Mouse (Mus musculus) cortical plate, adult 2 months (tissue): Measurements from ENCODE around the gene Klhl11. TPM values are rescaled to one million over a fixed set of nuclear protein-coding genes. Genes with fewer than 3 reads are reported as not detected.

Experiments used
- H3K27ac ChIP-seq: fragments of 200-500 bp; 2 replicates; pipeline ENCODE4 v1.5.1; 2012; ENCODE audit warnings: low read length, control low read depth, inconsistent platforms; ENCODE audit not compliant: insufficient read depth
- H3K4me1 ChIP-seq: fragments of 200-500 bp; 2 replicates; pipeline ENCODE4 v1.6.1; 2011; ENCODE audit warnings: low read length; ENCODE audit not compliant: control insufficient read depth, insufficient read depth
- H3K4me3 ChIP-seq: fragments of 200-500 bp; 2 replicates; pipeline ENCODE4 v1.5.1; 2011; ENCODE audit warnings: mild to moderate bottlenecking, low read length, control low read depth; ENCODE audit not compliant: insufficient read depth
- CTCF ChIP-seq: fragments of 200-500 bp; IDR thresholded peaks from 2 replicates; pipeline ENCODE4 v1.5.1; 2011; ENCODE audit warnings: mild to moderate bottlenecking, control low read depth, low read length; ENCODE audit not compliant: insufficient read depth; ENCODE audit errors: extremely low read depth
- POLR2A ChIP-seq: fragments of 200-500 bp; IDR thresholded peaks from 2 replicates; pipeline ENCODE4 v1.6.1; 2011; ENCODE audit warnings: mild to moderate bottlenecking, low read length, control low read depth; ENCODE audit not compliant: insufficient read depth; ENCODE audit errors: extremely low read depth
- polyA plus RNA-seq: library from polyadenylated mRNA; depleted of rRNA; stranded (reverse); fragments of >200 nt; gene quantifications from 2 replicates; pipeline ENCODE4 v1.2.3, GENCODE M21; 2012

Klhl11 gene
- polyA plus RNA-seq, 1 experiment, result 13.8 TPM

DNA sequence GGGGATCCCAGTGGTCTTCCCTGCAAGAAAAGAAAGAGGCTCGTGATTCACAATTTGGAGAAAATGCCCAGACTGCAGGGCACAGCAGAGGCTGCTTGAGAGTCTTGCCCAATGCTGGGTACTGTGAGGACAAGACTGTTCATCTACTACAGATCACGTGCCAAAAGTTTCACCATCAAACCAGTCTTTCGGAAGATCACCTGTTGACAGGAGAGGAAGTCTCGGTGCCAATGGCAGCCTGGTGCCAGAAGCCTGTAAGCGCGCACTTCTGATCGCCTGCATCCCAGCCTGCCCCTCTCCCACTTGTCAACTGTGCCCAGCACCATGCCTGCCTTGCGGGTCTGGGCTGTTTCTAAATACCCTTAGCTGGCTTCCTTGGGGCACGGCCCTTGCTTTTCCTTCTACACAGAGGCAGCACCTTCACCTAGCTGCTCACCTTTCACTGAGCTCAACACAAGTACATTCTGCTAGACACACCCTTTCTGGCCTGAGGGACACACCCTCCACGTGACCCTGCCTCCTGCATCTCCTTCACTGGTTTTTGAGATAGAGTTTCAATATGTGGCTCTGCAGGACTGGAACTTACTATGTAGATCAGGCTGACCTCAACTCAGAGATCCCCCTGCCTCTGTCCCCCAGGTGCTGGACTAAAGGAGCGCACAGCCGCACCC lies 32.6 kb upstream of the Klhl11 start:
- Histone ChIP-seq H3K4me3 (no peak overlapping the region), H3K4me1 (no peaks in the 10 kb centered on the region), H3K27ac (no peak overlapping the region)
- no peak for TF ChIP-seq POLR2A
- no peak for TF ChIP-seq CTCF

DNA sequence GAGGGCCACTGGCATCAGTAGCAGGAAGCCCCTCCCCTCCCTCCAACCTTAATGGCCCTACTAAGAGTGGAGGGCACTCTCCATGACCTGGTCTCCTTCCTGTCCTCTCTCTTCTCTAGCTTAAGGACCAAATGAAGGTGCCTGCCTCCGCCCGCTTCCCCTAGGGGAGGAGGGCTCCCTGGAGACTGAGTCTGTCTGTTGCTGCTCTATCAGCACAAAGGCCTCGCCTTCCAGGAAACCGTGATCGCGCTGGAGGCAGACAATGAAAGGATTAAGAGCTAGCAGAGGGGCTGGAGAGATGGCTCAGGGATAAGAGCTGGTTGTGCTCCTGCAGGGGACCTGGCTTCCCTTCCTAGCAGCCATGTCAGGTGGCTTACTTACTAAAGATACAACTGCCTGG lies 28.8 kb upstream of the Klhl11 start:
- no peak for TF ChIP-seq POLR2A
- no peak for TF ChIP-seq CTCF
- Histone ChIP-seq H3K4me3 (no peak overlapping the region), H3K27ac (no peak overlapping the region), H3K4me1 (no peaks in the 10 kb centered on the region)

DNA sequence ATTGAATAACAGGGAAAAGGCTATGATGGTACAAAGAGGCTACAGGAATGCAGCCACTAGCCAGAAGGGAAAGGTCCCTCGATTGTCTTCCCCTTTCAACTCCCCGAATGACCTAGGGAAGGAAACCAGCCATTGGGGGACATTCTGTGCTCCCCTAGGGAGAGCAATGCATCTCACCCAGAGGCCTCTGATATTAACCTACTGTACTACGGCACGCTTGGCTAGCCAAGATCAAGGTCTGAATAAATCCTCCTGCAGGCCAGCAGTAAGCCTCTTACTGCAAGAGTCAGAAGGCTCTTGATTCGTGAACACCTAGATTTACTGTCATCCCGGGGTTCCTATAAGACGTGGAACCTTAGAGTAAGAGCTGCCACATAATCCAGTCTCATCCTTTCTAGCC lies 28.1 kb upstream of the Klhl11 start:
- Histone ChIP-seq H3K4me1 (no peaks in the 10 kb centered on the region), H3K4me3 (no peak overlapping the region), H3K27ac (no peak overlapping the region)
- no peak for TF ChIP-seq POLR2A
- no peak for TF ChIP-seq CTCF

DNA sequence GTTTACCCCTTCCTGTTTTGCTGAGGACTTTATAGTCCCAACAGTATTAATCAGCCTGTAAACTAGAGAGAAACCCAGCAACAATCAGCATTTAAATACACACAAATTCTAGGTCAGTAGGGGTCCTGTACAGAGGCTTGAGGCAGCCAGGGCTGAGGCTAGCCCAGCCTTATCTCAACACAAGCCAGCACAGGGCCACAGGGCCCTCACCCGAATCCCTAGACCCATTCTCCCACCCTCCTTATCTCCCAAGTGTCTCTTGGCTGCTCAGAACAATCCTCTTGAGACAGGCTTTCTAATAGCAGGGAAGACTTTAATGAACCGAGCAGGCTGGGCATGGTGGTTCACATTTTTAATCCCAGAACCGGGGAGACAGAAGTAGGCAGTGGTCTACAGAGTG lies 27.7 kb upstream of the Klhl11 start:
- TF ChIP-seq POLR2A, result no peak
- TF ChIP-seq CTCF, result no peak
- H3K27ac ChIP-seq, result no peak overlapping the region
- H3K4me3 ChIP-seq, result no peak overlapping the region
- no peaks in the 10 kb centered on the region for H3K4me1 ChIP-seq

DNA sequence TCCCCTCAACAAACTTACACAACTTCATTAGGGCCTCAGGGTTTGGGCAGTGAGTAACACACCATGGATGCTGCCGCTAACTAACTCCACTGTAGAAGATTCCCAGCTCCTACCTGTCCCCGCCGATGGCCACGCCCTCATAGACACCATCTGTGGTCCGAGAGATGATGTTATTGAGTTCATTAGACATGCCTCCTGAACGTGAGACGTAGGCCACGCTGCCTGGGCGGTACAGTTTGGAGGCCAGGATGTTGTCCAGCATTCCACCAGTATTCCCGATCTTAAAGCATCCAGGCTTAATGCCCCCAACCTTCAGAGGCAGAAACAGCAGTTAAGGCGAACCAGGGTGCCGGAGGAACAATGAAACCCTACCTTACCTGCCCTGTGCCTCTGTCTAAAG lies 21.2 kb upstream of the Klhl11 start:
- Histone ChIP-seq H3K4me1 (no peaks in the 10 kb centered on the region), H3K4me3 (no peak overlapping the region), H3K27ac (no peak overlapping the region)
- TF ChIP-seq POLR2A (no peak), CTCF (no peak)

DNA sequence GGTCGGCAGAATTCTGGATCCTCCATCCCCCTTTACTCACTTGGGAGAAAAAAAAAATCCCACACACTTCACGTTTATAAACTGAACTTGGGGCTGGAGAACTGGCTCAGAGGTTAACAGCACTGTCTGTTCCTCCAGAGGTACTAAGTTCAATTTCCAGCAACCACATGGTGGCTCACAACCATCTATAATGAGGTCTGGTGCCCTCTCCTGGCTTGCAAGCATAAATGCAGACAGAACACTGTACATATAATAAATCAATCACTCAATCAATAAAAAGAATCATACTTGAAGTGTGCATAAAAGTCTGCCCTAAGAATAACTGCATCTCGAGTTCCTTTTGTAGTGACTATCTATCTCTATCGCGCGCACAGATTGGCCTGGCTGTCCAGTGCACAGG lies 18.4 kb upstream of the Klhl11 start:
- no peak overlapping the region for H3K4me3 ChIP-seq
- TF ChIP-seq POLR2A, result no peak
- TF ChIP-seq CTCF, result peak; percentile 26; the same call in 1 of the 2 replicates
- H3K27ac ChIP-seq, result no peak overlapping the region

DNA sequence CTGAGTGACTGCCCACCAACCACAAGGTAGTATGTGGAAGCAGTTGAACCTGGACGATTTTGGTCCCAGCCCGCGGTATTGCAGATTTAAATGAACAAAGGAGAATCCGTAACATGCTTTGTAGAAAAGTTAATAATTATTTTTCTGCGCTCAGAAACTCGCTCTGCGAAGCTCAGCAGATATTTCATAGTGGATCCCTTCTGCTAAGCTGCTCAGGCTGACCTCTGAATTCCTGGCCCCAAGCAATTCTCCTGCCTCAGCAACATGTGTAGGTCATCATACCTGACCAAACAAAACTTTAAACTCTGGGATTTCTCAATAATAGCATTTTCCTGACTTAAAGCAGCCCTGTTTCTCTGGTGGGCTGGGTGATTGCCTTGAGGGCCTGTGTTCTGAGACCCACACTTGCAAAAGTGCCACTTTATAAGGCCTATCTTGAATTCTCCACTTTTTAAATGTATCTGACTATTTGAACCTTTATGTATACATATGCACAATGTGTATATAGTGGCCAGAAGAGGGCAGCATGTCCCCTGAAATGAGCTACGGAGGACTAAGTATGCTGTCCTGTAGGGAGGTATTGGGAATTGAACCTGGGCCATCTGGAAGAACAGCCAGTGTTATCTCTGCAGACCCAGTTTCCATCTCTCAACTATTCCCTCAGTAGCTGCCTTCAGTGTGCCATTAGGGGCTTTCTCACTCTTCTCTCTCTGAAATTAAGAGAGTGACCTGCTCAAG lies 13.4 kb upstream of the Klhl11 start:
- TF ChIP-seq CTCF (peak; percentile 37), POLR2A (no peak)
- no peaks in the 10 kb centered on the region for H3K4me1 ChIP-seq
- H3K4me3 ChIP-seq, result no peak overlapping the region
- H3K27ac ChIP-seq, result no peak overlapping the region

More for the DNA sequence above, 18.4 kb upstream of the Klhl11 start:
- no peaks in the 10 kb centered on the region for H3K4me1 ChIP-seq

DNA sequence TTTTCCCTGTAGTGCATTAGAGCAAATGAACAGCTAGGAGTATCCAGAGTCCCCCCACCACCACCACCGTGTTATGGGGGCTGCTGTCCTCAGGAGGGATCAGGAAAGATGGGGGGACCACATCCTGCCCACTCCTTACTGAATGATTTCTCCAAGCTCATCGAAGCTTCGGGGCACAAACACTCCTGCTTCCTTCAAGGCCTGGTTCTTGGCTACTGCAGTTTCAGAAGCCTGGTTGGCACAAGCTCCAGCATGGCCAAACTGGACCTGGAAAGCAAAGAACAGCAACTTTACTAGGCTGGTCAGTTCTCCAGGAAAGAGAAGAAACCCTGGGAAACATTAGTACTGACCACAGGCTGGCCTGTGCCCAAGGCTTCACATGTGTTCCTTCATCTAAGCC lies 11.9 kb upstream of the Klhl11 start:
- H3K4me3 ChIP-seq, result no peak overlapping the region
- TF ChIP-seq POLR2A (no peak), CTCF (no peak)
- H3K27ac ChIP-seq, result no peak overlapping the region
- no peaks in the 10 kb centered on the region for H3K4me1 ChIP-seq

DNA sequence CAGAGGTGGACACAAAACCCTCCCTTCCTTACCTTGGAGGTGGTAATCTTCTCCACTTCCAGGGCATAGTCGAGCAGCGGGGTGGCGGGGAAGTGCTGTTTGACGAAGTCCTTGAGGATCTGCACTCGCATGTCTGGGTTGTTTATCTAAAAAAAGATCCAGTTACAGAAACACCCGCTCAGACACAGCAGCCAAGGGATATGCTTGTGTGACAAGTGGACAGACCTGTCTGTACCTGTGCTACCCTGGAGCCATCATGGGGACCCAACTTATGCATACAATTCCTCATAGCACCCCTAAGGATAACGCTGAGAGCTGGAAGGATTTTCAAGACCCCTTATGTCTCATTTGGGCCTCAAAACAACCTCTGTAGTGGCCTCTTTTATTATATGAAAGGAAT lies 6.6 kb upstream of the Klhl11 start:
- TF ChIP-seq CTCF, result no peak
- no peak for TF ChIP-seq POLR2A
- H3K4me3 ChIP-seq, result no peak overlapping the region
- H3K27ac ChIP-seq, result no peak overlapping the region
- no peaks in the 10 kb centered on the region for H3K4me1 ChIP-seq

DNA sequence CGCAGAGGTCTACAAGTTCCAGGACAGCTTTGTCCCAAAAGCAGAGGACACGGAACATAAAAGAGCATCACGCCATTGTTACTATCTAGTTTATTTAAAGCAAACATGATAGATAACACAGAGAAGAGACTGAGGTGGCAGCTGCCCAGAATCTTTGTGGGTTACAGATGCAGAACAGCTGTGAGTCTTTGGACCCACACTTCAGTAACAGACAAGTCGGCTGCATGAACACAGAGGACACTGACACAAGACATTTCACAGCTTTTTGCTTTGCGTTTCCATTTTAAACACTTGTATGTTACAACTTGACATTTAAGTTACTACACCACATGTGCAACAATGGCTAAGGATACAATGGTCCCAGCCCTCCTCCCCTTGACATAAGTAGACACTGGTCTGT lies 3.7 kb upstream of the Klhl11 start:
- Histone ChIP-seq H3K4me1 (no peaks in the 10 kb centered on the region), H3K27ac (no peak overlapping the region), H3K4me3 (no peak overlapping the region)
- TF ChIP-seq CTCF, result no peak

DNA sequence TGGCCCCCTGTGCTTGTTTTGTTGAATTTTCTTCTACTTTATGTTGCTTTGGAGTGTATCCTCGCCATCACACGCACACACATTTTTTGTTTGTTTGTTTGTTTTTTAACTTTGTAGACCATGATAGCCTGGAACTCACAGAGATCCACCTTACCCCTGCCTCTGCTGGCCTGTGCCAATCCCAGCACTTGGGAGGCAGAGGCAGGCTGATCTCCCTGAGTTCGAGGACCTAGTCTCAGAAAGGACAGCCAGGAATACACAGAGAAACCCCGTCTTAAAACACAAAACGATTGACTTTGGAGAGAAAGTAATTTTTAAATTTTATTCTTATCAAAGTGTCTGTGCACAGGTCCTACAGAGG lies 374 bp upstream of the Klhl11 start:
- Histone ChIP-seq H3K4me1 (peaks cover 5% of the 10 kb centered on the region; the same call in 1 of the 2 replicates), H3K4me3 (peak overlapping the region; percentile 96; the same call in 1 of the 2 replicates), H3K27ac (no peak overlapping the region)
- TF ChIP-seq CTCF (no peak), POLR2A (no peak)
